Mouse (Mus musculus): ENCODE results near the gene Scrg1.
"Not testable (repeated sequence)": the region's sequence is repeated elsewhere in the genome, so short reads cannot be mapped to it uniquely, and the experiment has no call there.

DNA sequence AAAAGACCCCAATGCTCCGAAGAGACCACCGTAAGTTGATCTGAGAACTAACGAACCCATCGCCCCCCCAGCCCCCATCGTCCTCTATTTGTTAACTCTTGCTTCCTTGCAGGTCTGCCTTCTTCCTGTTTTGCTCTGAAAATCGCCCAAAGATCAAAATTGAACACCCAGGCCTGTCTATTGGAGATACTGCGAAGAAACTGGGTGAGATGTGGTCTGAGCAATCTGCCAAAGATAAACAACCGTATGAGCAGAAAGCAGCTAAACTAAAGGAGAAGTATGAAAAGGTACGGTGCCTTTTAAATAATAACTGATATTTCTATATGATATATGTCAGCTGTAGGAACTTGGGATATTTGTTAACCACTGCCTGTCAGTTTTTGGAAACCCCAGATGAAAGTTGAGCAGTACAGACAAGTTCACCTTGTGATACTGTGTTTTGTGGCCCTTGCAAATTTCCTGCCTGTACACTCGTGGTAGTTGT, 57.5 kb downstream of the Scrg1 start:
- peak; percentile 35; the same call in 1 of the 2 replicates for TF ChIP-seq EP300 (IDR thresholded peaks at IDR 0.05; ENCODE audit: low read depth)
- not testable (repeated sequence) for TF ChIP-seq CTCF (IDR thresholded peaks at IDR 0.05; ENCODE audit: low read depth)
